Mouse (Mus musculus): ENCODE data around the gene Spryd4. TPM values are rescaled to one million over a fixed set of nuclear protein-coding genes. Genes with fewer than 3 reads are reported as not detected.
"Not testable (repeated sequence)": the region's sequence is repeated elsewhere in the genome, so short reads cannot be mapped to it uniquely, and the experiment has no call there.

Spryd4 gene
- polyA plus RNA-seq (2017; shearing (Covaris generic)): 10 to 100 TPM; 12.2 to 19.6 TPM

DNA sequence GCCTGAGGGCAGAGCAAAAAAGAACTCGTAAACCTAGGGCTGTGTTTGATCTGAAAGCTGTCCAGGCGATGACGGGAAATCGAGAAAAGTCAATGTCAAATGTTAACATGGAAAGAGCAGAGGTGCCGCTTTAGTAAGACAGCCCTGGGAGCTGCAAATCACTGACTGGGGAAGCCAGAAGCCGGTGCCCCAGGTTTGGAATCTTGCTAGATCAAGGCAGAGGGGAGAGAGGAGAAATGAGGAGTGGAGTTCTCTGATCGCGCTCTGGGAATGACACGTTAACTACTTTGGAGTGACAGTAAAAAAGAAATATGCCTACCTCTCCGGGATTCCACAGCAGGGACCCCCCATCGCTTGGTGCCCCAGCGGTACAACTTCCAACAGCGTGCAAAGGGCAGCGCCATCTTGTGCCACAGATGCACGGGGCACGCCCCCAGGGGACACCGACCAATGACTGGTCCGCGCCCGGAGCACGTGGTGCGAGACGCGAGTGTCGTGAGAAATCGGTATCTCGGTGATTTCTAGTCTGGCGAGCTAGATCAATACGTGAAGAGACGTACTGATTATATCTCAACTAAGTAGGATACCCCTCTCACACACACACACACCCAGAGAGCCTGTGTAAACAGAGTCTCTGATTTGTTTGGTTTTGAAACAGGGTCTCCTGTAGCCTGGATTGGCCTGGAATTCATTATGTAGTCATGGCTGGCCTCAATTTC lies at the start of gene Spryd4:
Gene Spryd4 (minus strand): TSS at position 418 of the 719 bp plus-strand sequence.
- ATAC-seq: peak; percentile 96

DNA sequence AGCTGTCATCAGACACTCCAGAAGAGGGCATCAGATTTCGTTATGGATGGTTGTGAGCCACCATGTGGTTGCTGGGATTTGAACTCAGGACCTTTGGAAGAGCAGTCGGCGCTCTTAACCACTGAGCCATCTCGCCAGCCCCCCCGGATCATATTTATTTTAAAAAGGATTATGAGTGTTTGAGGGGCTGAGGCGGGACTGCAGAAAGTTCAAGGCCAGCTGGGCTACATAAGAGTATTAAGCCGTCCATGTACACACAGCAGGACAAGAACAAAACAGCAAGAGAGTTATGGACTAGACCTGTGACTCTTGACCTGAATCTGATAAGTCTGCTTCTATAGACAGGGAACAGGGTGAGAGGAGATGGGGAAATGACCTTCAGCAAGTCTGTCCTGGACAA lies 48.8 kb upstream of the Spryd4 start:
- not testable (repeated sequence) for ATAC-seq

DNA sequence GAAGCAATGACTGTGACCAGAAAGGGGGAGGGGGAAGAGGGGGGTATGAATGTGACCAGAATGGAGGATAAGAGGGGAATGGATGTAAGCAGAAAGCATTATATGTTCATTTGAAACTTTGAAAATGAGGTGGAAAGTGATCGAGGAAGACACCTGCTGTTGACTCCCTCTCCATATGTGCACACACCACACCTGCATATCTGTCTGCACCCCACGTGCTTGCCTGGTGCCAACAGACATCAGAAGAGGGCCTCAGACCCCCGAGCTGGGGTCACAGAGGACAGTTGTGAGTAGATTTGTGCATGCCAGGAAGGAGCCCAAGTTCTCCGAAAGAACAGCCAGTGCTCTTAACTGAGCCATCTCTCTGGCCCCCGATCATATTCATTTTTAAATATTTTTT lies 48.3 kb upstream of the Spryd4 start:
- no peak for ATAC-seq

DNA sequence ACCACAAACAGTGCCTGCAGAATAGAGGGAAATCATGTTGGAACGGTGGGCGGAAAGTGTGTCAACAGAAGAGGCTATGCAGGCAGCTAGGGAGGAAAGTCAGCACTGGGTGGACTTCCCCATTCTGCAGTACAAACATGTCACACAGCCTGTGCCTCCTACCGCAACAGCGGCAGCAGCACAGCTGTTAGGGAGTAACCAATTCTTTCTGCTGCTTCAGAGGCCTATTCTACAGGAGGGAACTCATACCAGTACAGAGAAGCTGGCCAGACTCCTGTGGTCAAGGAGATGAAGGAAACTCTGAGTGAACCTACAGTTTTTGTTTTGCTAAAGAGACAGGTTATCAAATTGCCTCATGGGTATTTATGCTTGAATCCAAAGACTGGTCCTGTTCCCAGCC lies 47.3 kb upstream of the Spryd4 start:
- no peak for ATAC-seq

DNA sequence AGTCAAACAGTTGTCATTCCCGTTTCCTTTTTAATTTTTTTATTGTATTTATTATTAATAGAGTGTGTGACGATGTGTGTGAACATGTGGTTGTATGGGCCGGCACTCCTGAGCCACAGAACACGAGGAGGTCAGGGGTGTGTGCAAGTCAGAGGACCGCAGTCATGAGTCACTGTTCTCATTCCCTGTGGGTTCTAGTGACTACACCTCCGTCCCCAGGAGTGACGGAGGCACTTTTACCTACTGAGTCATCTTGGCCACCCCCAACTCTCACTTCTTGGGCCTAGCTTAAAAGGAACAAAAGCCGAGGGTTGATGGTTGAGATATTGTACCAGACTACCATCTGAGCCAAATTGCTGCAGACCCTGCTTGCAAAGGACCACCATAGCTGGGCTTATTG lies 44.7 kb upstream of the Spryd4 start:
- no peak for ATAC-seq

DNA sequence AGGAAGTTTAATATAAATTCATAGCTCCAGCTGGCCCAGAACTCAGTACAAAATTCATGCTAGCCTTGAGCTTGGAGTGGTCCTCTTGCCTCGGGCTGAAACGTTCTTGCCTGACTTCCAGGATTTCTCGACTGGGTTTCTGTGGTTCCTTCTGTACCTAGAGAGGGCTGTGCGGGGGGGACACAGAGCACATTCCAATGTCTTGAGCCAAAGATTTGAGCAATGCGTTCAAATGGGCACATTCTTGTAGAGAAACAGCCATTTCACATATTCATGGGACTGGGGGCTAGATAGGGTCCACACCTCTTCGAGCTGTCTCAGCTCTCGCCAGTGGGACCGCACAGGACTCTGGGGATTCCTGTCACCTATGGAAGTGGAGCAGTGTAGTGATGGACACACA lies 44.3 kb upstream of the Spryd4 start:
- ATAC-seq: no peak

DNA sequence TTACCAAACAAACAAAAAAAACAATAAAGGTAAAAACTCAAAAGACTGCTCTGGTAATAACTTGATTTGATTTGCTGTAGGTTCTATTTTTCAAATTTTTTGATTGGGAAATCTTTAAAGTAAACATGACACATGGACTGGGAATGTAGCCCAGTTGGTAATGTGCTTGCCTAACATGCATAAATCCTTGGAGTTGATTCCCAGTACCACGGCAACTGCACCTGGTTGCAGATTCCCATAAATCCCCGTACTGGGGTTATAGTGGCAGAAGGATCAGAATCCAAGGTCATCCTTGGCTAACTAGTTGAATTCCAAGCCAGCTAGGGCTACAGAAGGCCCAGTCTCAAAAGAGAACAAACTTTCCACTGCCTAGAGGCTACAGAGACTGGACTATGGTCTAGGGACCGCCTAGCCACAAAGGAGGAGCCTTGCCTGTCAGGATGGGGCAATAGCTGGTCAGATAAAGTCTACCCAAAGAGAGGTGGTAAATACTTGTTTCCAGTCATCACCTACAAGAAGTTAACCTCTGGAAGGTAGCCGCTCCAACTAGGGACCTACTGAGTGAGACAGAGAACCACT lies 42.2 kb upstream of the Spryd4 start, which contains the start of gene Apon:
Gene Apon (plus strand): TSS at position 420 of the 579 bp plus-strand sequence.
- ATAC-seq: no peak

DNA sequence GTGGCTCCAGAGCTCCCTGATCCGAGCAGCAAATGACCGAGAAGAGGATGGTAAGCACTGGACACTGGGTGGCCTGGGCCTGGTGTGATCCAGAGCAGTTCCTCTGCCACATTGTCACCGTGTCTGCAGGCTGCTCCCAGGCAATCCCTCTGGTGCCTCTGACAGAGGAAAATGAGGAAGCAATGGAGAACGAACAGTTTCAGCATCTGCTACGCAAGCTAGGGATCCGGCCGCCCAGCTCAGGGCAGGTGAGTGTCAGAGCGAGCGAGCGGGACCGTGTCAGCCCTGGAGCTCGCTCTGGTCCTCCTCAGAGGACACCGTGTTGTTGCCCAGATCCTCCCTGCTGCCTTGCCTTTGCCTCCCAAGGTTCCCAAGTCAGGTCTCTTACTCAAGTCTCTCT lies 39.0 kb upstream of the Spryd4 start:
- no peak for ATAC-seq

DNA sequence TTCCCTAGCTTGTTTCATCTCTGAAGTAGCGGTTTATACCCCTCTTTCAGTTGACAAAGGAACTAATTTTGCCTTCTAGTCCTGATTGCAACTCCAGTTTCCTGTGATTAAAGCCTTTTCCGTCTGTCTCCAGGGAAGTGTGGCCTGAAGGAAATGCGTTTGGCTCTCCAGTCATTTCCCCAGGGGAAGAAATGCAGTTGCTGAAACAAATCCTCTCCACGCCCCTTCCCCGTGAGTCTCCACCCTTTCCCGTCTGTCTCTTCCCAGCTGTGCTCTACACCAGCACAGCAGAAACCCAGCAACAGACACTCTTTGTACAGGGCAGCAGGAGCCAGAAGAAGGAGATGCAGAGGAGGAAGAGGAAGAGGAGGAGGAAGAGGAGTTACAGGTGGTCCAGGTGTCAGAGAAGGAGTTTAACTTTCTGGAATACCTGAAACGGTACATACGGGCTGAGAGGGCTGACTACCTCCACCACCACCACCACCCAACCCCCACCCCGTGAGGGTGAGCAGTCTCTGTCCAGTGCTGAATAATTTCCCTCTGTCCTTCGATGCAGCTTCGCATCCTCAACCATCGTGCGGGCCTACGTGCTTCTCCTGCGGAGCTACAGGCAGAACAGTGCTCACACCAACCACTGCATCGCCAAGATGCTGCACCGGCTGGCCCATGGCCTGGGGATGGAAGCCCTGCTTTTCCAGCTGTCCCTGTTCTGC lies 35.6 kb upstream of the Spryd4 start:
- no peak for ATAC-seq

DNA sequence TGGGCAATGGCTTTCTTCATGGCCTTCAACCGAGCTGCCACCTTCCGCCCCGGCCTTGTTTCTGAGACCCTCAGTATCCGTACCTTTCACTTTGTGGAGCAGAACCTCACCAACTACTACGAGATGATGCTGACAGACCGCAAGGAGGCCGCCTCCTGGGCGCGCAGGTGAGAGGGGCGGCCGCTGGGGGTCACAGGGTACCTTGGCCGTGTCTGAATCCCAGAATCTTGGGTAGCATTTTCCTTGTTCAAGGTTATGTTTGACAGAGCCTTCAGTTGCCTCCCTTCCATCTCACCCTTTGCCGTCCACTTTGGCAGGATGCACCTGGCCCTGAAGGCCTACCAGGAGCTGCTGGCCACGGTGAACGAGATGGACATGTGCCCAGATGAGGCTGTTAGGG lies 32.5 kb upstream of the Spryd4 start:
- ATAC-seq: no peak

DNA sequence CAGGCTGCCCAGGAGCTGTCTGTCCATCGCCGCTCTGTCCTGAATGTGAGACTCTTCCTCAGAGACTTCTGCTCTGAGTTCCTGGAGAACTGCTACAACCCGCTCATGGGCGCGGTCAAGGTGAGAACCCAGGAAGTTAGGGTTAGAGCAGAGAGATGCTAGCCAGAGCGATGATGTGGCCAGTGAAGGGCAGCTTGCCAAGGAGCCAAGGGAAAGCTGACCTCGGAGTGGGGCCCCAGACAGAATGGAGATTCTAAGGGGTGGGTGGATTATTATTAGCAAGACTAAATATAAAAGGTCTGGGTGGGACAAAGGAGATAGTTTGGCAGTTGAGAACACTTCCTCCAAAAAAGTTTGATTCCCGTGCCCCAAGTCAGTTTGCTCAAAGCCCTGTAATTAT lies 31.6 kb upstream of the Spryd4 start:
- ATAC-seq: no peak

DNA sequence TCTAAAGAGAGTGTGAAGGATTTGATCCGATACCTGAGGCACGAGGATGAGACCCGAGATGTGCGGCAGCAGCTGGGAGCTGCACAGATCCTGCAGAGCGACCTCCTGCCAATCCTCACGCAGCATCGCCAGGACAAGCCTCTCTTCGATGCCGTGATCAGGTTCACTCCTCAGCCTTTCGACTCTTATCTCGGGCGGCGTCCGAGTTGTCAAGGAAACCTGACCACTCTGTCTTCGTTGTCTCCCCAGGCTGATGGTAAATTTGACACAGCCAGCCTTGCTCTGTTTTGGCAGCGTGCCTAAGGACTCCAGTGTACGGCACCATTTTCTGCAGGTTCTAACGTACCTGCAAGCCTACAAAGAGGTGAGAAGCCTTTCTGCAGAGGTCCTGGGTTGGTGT lies 28.5 kb upstream of the Spryd4 start:
- no peak for ATAC-seq

DNA sequence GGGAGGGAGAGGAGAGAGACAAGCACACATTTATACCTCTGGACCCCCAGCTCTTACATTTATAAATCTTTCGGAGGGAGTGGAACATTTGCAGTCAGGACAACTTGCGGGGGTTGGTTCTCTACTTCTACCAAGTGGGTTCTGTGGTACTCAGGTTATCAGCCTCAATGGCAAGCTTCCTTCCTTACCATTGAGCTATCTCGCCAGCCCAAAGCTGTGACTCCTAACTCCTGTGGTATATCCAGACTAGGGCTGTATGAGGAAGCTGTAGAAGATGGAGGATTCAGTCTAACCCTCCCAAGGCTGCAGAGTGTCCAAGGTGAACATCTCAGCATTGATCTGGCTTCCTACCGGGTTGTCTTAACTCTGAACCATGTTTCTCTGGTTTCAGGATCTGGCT lies 27.5 kb upstream of the Spryd4 start:
- ATAC-seq: no peak

DNA sequence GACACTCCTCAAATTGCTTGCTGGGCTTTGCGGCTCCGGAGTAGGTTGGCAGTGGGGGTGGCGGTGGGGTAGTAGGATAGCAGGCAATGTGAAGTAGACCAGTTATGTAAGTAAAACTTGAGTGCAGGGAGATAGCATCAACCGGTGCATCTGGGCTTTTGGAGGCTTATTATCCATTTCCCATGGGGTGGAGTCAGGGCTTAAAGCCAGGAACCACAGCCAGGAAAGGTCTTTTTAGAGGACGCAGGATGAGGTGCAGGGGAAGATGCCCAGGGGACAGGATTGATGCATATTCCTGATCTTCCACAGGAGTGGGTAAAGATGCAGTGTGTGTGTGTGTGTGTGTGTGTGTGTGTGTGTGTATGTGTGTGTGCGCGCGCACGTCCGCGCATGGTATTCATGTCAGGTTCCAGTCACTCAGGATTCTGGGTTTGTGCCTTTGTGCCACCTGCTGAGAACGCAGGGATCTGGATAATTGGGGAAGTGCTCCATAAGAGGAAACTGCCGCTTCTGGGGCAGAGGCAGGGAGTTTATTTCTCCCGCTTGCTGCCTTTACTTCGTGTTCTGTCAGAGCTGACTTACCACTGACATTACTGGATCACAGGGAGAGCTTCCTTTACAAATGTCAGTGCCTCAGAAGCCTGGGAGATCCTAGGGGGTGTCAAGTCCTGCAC lies 26.3 kb upstream of the Spryd4 start:
- ATAC-seq: no peak

DNA sequence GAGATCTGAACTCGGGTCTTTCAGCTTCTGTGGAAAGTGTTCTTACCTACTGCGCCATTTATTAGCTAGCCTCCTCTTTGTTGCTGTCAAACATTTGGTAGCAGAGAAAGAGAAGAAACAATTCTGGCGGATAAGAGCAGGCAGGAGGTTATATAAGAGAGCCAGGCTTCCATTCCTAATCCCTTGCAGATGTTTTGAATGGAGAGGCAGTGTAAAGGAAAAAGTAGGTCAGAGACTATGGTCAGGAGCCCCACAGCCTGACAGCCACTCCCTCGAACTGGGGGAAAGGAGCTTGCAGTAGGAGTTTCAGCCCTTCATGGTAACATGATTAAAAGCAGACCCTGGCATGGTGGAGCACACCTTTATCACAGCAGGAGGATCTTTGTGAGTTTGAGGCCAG lies 24.7 kb upstream of the Spryd4 start:
- no peak for ATAC-seq

DNA sequence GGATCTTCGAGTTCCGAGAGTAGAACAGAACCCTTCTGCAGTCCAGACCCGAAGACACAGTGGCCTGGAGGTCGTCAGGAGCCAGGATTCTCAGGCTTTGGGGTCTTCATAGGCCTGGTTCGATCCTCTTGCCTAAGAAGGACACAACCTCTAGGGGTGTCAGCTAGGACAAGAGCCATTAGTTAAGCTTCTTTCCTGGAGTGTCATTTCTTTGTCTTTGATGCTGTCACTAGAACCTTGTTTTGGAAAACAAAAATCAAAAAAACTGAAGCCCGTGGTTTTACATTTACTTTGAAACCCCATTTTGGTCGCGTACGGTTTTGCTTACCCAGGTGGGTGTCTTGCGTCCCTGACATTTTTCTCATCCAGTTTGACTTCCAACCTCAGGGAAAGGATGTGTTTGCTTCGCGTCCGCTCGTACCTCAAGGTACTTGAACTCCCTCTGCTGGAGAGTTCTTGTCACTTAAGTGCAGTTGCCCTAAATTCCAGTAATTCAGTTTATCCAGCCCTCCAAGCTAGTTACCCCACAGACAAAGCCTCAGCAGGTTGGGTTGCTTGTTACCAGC lies 20.9 kb upstream of the Spryd4 start:
- ATAC-seq: peak; percentile 50

DNA sequence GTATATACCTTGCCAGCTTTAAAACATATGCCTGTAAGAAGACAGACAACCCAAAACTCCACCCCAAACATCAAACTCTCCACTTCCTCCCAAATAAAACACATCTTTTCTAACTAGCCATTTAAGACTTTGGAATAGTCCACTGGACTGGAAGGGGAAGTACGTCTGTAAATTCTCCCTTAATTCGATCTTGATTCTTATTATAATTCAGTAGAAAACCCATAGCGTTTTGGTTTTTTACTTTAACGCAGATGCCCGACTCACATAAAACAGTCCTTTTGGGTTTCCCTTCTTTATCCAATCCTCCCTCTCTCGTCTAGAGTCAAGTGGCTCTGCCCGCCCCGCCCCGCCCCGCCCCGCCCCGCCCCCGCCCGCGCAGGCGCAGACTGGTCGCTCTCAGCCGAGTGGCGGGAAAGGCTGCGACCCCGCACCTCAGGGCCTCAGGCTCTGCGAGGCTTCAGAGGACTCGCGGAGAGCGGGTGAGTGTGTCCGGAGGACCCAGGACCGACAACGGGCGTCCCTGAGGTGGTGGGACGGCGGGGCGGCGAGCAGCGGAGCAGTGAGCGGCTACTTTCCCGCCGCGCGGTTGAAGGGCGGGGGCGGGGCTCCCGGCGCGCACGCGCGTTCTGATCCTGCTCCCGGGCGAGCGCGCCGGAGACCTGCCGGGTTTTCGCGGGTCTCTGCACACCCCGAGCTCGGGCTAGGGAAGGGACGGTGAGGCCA lies 20.3 kb upstream of the Spryd4 start, which contains the start of gene Timeless:
Gene Timeless (plus strand): TSS at position 369 of the 723 bp plus-strand sequence.
- ATAC-seq: peak; percentile 74

DNA sequence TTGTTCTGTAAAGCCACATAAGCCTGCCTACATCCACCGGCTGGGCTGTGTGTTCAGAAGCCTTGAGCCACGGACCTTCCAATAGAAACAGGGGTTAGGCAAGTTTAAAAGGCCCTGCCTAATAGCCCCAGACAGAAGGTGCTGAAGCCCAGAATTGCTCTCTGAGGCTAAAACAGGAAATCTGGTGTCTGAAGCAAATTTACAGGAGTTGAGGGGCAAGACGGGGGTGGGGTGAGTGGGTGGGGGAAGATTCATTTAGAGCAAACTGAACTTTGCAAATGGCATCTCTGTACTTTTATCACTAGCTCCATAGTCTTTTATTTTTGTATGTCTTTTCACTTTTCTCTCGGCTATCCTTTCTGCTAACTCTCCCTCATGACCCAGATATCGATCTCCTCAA lies 19.5 kb upstream of the Spryd4 start:
- ATAC-seq: peak; percentile 15

DNA sequence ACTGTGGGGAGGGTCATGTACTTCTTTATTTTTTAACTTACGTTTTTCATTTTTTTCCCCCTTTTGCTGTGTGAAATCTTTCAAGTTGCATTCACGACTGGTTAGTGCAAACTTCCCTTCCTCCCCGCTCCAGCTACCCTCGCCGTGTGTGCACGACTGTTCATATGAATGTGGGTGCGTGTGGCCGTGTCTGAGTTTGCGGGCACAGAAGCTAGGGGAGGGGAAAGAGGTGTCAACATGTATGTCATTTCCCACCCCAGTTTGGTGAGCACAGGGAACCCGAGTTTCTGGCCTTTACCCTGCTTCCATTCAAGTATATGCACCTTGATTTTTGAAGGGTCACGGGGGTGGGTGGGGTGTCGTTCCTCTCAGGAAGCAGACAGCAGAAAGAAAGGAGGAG lies 19.0 kb upstream of the Spryd4 start:
- no peak for ATAC-seq

DNA sequence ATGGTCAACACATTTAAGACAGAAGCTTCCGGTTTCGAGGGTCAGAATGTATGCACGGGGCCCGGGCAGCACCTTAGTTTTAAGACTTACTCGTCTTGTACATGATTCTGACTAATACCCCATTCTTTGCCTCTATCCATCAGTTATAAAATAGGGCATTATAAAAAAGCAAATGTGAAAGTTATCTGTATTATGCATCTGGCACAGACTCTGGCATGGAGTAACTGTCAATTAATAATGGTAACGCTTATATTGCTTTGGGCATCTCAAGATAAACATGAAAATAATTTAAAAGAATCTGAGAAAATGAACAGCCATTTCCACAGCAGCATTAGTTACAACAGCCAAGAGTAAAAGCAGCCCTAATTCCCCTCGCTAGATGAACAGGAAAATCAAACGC lies 16.4 kb upstream of the Spryd4 start:
- no peak for ATAC-seq

DNA sequence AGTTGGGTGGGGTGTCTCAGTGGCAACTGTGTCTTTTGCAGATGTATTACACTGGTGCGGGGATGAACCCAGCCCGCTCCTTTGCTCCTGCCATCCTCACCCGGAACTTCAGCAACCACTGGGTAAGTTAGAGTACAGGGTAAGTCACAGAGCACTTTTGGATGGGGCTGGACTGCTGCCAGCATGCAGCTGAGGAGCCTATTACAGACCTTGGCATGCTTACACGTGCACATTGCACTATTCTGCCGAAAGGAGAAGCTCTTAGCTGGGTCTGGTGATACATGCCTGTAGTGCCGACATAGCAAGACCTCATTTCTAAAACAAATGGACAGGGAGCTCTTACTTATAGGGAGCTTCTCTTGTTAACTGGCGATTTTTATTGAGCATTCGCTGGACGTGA lies 16.0 kb upstream of the Spryd4 start:
- ATAC-seq: no peak

DNA sequence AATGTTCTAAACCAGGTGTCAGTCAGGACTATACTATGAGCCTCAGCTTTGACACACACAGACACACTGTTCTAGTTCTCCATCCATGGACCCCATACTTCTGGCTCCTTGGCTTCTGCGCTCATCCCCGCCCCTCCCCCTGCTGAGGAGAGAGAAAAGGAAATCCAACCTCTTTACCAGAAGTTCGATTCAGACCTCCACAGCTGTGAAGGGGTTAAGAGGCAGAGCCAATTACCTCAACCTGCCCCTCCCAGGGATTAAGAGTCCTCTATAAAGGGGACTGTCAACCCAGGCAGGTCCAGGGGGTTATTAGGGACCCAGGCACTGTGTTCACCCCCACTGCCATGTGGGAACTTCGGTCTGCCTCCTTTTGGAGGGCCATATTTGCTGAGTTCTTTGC lies 13.9 kb upstream of the Spryd4 start, which contains the start of gene Mip:
Gene Mip (plus strand): TSS at position 301 of the 400 bp plus-strand sequence.
- ATAC-seq: no peak
